In genomic region chr15:13350321-13350720, GRCm38 (mm10) we compare ENCODE assay signal across 26 mouse cellular contexts.
"Had no signal": no experiment of that assay in that cellular context is flagged by ENCODE, and none has a peak within 500 bp of the region (broad histone marks: within the 10 kb centered on the region; RNA-seq: fewer than 3 reads in every experiment).

No protein-coding gene starts in this region.

- H3K36me3 ChIP-seq: heart, embryonic 12.5 days; hindbrain, embryonic 10.5 days; hindbrain, embryonic 12.5 days; intestine, embryonic 15.5 days; limb, embryonic 10.5 days; limb, embryonic 12.5 days; liver, embryonic 13.5 days had no signal

- ATAC-seq: forebrain, postnatal 0 days; hindbrain, embryonic 16.5 days; inflammation-experienced regulatory T-cells, adult 6 months; intestine, embryonic 15.5 days; intestine, postnatal 0 days had no signal

- H3K4me3 ChIP-seq: heart, adult 2 months; heart, embryonic 12.5 days; hindbrain, embryonic 10.5 days; hindbrain, embryonic 12.5 days; intestine, embryonic 15.5 days; layer of hippocampus, adult 2 months; left cerebral cortex, adult 2 months; limb, embryonic 10.5 days; limb, embryonic 12.5 days; liver, embryonic 13.5 days had no signal

- H3K9me3 ChIP-seq: heart, embryonic 12.5 days; hindbrain, embryonic 10.5 days; hindbrain, embryonic 12.5 days; intestine, embryonic 15.5 days; limb, embryonic 10.5 days; limb, embryonic 12.5 days; liver, embryonic 13.5 days had no signal

- H3K27ac ChIP-seq: heart, adult 2 months; hindbrain, embryonic 10.5 days; hindbrain, embryonic 12.5 days; hindbrain, embryonic 14.5 days; intestine, embryonic 15.5 days; layer of hippocampus, adult 2 months; left cerebral cortex, adult 2 months; limb, embryonic 10.5 days; limb, embryonic 12.5 days; liver, embryonic 13.5 days had no signal

- H3K27me3 ChIP-seq: heart, embryonic 12.5 days; hindbrain, embryonic 12.5 days; intestine, embryonic 15.5 days; limb, embryonic 12.5 days; liver, embryonic 13.5 days had no signal

- H3K4me2 ChIP-seq: heart, embryonic 12.5 days; hindbrain, embryonic 12.5 days; hindbrain, embryonic 14.5 days; intestine, embryonic 15.5 days; limb, embryonic 12.5 days; liver, embryonic 11.5 days; liver, embryonic 13.5 days had no signal

- H3K9ac ChIP-seq: forebrain, postnatal 0 days; heart, embryonic 12.5 days; hindbrain, embryonic 12.5 days; hindbrain, embryonic 14.5 days; intestine, embryonic 15.5 days; limb, embryonic 12.5 days; liver, embryonic 13.5 days had no signal

- H3K4me1 ChIP-seq: heart, embryonic 12.5 days; hindbrain, embryonic 10.5 days; hindbrain, embryonic 12.5 days; intestine, embryonic 15.5 days; limb, embryonic 10.5 days; limb, embryonic 12.5 days; liver, embryonic 13.5 days had no signal

- DNase-seq: forebrain, postnatal 0 days; gastrocnemius, postnatal 14 days; gastrocnemius, postnatal 36 days; heart, adult 11 months; heart, adult 2 months; heart, postnatal 10 days; heart, postnatal 4 days; kidney, adult 18-20 months; kidney, adult 9 months; kidney, postnatal 10 days; kidney, postnatal 4 days; liver; liver, embryonic 13.5 days had no signal
